Mouse (Mus musculus) megakaryocyte, embryonic 14.5 days (primary cell): ENCODE data around the gene Svs6.

Experiments used
- FLI1 ChIP-seq: IDR thresholded peaks from 2 replicates; pipeline ENCODE4 v1.6.1; 2012; ENCODE audit warnings: low read length, inconsistent platforms, mixed read lengths
- GATA1 ChIP-seq: IDR thresholded peaks from 3 replicates; pipeline ENCODE4 v1.6.1; 2012; ENCODE audit warnings: mixed read lengths, low read length, inconsistent platforms, borderline replicate concordance

- no peak for TF ChIP-seq FLI1
- TF ChIP-seq GATA1 = no peak
Observed at GRCm38 (mm10) chr2:164312599-164312998, 4.0 kb upstream of the Svs6 start.
